Mouse (Mus musculus): ENCODE measurements at regions not wholly inside any gene's neighbourhood (a gene's known extent, or its start where the extent isn't known, plus 50 kb on each side); places are given as distances from the start of the nearest gene placed in this dataset.
A peak's percentile ranks its signal among the peaks of the same experiment; 100 is the strongest.

- DNase-seq = no peak
These were observed 161.0 kb upstream of the Samsn1 start for GRCm38 (mm10) chr16:76183105-76183504.

DNA sequence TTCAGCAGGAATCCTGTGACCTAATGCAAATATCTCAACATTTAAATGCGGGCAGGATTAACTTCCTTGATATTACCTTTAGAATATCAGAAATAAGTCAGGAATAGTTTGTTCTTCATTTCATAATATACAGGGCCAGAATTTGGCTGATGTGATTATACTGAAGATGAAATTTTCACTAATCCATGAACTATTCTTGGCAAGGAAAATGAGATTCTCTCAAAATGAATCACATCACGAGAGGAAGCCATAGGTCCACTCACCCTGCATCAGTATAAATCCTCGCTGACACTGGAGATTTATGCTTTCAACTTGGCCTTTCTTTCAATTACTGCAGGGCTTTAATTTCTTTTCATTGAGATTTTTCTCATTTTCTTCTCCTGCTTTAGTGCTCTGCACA lies 159.5 kb upstream of the Samsn1 start:
- DNase-seq = no peak

DNA sequence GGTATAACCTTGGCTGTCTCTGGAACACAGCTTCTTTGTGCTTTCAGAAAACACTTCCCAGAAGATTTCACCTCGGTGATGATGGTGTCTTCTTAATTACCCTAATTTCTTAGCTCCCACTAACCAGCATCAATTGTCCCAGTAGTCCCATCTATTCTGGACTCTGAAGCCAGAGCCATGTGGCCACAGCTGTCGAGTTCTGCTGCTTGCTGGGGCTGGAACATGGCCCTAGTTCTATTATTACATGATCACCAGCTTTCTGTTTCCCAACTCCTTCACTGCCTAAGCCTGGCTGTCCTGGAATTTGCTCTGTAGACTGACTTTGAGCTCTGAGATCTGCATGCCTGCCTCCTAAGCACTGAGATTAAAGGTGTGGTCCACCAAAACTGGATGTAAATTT lies 145.6 kb upstream of the Samsn1 start:
- DNase-seq = no peak

DNA sequence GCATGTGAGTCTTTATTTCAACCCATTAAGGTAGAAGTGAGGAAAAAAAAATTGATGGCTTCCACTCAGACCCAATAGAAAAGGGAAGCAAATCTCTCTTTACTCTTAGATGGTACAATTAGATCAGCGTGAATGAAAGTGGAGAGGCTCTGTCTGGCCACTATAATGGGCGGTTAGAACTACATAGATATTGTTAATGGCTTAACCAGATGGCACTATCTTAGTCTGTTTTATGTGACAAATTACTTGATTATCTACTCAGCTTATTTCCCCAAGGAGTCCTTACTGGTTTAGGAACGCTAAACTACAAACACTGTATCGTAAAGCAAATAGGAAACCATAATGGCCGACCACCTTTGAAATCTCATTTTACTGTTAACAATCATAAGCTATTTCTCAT lies 138.8 kb upstream of the Samsn1 start:
- no peak for DNase-seq

DNA sequence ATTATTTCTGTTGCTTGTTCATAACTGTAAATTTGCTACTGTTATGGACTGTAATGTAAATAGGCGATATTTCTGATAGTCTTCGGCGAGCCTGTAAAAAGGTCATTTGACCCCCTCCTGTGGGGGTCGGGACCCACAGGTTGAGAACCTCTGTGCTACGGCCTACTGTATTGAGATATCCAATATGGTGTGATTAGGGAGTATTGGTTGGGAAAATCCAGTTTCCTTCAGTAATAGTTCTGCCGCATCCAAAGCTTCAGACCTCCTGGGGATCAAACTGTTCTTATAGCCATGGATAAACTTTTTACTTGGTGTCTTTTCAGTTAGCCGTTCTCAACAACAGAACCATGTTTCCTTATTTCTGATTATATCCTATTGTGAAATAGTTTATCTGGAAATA lies 136.5 kb upstream of the Samsn1 start:
- DNase-seq = no peak

- no peak for DNase-seq
These were observed 131.9 kb upstream of the Samsn1 start for GRCm38 (mm10) chr16:76153766-76154525.

DNA sequence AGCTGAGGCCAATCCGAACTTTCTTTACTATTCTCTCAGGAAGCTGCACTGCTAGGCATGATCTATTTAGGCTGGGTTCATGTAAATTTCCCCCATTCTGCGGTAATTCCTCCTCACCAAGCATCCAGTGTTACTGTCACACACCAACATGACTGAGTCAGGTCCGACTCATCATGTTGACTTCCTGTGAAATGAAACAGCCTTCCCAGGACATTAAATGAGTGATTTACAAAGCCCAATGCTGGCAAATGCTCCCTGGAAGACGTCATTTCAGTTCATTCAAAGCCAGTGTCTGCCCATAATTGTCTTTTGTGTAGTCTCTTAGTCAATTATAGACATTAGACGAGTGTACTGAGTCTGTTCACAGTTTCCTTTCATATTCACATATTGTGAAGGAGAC lies 127.5 kb upstream of the Samsn1 start:
- DNase-seq = no peak

DNA sequence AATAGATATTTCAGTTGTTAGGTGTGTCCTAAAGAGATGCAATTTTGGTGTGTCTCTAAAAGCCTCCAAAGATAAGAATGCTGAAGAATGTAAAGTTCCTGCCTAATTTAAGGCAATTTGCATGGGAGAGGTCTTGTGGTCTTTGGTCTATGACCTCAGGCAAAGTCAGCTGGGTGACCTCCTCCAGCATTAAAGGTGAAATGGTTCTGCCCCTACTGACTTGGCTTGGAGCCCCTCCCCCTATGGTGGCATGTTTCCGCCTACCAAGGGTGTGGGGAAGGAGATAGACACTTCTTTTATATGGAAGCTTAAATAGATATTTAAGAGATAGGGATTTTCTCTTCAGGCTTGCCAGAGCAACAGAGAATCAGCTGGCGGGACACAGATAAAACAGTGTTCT lies 111.8 kb upstream of the Samsn1 start:
- no peak for DNase-seq

DNA sequence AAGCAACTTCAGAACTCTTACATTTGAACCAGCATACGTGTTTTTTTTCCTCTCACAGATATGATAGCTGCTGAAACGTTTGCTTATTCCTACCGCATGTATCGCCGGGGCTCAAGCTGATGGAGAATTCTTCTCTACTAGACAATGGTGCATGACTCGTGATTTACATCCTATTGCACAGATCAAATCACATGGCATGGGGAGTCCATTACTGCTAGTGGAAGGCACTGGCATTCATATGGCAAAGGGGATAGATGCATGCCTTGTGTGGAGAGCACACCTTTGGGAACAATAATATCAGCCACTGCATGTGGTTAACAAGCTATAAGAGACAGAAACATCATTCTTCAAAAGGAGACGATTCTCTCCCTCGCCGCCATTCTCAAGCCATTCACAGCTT lies 108.4 kb upstream of the Samsn1 start:
- DNase-seq = no peak

- peak; percentile 53 for DNase-seq
These were observed 107.9 kb upstream of the Samsn1 start for GRCm38 (mm10) chr16:76129982-76130381.

DNA sequence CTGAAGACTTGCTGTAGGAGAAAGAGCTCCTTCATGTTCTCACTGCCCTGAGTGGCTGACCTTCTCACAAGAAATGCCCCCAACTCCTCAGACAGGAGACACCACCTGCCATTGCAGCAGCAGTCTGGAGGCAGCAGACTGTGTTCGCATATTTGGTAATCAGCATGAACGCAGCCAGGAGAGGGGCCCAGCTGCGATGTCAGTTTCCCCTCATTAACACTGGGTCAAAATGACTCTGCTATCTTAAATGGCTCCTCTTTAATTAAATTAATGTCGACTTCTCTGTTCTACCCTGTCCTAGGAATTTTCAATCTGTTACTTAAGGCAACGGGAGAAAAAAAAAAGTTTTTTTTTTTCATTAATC lies 100.9 kb upstream of the Samsn1 start:
- no peak for DNase-seq

DNA sequence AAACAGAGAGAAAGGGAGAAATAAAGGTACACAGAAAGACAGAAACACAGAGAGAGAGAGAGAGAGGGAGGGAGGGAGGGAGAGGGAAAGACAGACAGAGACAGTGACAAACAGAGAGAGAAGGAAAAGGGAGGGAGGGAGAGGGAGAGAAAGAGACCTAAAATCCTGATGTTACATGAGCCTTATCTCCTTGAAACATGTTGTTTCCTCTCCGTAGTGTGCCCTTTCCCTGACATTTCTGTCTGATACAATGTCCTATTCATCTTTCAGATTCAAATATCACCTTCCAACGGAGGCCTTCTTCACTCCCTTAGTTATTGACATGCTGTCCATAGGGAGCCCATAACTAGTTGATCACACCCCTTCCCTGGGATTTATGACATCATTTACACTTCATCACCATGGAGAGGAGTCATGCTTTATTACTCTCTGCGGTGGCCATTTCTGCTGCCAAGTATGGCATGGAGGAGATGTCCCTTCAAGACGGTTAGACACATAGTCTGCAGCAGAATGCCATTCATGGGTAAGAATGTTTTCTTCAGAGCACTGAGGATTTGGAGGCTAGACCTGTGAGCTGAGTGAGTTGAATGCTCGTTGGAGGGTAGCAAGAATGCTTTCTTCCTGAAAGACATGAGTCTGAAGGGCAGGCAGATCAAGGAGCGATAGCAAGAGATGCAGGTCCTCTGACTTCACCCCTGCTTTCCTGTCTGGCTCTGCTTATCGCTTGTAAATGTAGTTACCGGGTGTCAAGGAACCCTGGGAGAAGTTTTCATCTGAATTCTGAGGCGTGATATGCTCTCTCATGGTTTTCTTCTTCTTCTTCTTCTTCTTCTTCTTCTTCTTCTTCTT lies 100.3 kb upstream of the Samsn1 start:
- DNase-seq = no peak

- DNase-seq = no peak
These were observed 98.6 kb upstream of the Samsn1 start for GRCm38 (mm10) chr16:76120712-76121111.

DNA sequence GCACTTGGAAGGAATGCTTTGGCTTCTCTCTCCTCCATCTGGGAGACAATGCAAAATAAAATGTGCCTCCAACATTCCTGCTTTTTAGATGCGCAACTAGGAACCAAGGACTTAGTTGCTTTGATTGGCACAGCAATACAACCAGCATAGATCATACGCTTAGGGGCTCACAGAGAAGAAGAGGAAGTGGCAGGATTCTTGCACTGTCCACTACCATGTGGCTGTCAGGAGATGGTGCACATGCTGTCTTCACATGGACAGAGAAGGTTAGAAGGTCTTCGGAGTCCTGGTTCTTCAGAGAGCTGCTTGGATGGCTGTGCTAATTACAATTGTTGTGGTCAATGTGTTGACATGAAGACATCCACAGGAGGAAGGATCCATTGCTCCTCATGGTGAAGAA lies 88.3 kb upstream of the Samsn1 start:
- DNase-seq = no peak

- DNase-seq = no peak
These were observed 86.4 kb upstream of the Samsn1 start for GRCm38 (mm10) chr16:76108464-76108863.

- no peak for DNase-seq
These were observed 82.6 kb upstream of the Samsn1 start for GRCm38 (mm10) chr16:76104673-76105072.

DNA sequence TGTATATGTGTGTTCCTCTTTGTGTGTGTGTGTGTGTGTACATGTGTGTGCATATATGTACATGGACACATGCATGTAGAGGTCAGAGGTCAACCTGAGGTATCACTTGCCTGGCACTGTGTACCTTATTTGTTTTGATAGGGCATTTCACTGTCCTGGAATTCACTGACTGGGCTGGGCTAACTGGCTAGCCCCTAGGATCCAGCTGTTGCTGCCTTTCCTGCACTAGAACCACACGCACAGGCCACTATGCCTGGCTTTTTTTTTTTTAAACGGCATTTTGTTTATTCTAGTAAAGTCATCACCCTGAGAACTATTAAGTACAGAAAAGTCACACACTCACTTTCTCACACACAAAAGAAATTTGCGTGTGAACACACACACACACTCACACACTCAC lies 79.7 kb upstream of the Samsn1 start:
- DNase-seq = no peak

DNA sequence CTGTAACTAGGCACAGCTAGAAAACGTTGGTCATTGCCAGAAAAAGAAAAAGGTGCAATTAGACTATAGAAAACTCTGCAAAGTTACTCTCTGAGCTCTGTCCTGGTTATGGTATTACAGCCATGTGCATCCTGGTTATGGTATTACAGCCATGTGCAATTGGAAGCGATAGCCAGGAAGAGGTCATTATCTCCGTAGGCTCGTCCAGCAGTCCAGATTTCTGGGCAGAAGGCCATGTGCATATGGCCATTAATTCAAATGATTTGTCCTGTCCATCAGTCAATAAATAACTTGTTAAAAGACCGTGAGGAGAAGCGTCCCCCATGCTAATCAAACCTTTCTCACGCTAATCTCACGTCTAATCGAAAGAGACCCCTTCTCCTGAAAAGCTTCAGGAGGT lies 75.7 kb upstream of the Samsn1 start:
- DNase-seq = no peak

GRCm38 (mm10) chr16:76096363-76096762 lies 74.3 kb upstream of the Samsn1 start:
- no peak for DNase-seq

- no peak for DNase-seq
These were observed 63.3 kb upstream of the Samsn1 start for GRCm38 (mm10) chr16:76085363-76085762.

DNA sequence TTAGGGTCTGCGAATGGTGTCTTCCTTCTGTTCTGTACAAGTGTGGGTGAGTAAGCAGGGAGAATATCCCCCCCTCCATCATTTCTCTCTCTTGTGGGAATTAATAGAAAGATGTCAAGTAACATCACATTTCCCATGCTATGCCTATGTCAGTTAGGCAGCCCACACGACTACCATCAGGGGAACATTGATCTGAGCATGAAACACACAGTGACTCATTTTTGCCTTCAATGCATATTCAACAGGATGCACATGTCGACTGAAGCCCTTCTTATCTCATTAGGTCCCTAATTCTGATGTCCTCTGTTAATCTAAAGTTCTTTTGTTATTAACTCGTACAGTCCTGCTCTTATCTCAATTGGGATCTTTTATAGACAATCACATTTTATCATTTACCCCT lies 60.4 kb upstream of the Samsn1 start:
- no peak for DNase-seq

DNA sequence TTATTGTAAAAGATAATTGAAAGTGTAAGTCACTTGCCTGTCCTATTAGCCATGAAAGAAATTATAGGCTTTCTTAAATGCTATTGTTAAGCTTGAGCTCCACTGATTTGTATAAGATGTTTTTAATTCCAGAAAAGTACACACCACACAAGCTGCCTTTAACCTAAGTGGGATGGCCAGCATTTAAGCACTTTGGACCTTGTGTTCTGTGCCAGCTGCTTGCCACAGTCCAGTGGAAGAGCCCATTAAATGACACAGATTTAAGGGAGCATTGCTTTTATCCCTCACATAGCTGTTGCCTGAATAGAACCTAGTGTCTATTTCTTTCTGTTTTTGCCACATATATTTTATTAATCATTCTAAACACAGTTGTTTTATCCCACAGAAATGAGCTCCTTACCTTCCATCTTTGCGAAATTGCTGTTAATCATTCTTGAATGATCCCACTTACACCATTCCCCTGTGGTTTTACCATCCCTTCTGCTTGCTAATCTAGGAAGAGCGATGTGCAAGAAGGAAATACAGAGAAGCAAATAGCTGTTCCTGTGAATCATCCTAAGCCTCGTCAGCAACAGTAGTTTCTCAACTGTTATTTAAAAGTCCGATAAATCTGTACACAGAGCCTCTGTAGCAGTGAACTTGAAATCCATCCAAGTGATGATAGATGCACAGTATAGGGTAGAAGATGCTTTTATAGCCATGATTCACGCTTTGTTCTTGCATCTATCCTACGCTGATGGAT lies 57.9 kb upstream of the Samsn1 start:
- DNase-seq = no peak

- no peak for DNase-seq
These were observed 56.1 kb upstream of the Samsn1 start for GRCm38 (mm10) chr16:76078219-76078618.

DNA sequence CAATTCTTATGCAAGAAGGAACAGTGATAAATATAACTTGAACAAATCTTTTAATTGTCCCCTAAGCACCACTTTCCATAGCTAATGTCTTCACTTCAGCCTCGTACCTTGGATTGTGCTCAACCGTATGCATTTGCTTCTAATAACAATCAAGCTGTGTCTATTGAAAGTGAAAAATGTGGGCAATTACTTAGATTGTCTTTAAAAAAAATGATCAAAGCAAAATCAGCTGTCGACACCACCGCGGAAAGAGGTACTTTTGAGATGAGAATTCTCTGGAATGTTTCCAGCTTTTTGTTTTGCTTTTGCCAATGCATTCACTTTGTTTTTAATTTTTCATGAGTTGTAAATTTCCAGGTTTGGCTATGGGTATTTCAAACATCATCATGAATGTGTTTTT lies 54.1 kb upstream of the Samsn1 start:
- DNase-seq = no peak

All from liver (tissue).